ENCODE assay signal across 21 mouse cellular contexts in the genomic region with DNA sequence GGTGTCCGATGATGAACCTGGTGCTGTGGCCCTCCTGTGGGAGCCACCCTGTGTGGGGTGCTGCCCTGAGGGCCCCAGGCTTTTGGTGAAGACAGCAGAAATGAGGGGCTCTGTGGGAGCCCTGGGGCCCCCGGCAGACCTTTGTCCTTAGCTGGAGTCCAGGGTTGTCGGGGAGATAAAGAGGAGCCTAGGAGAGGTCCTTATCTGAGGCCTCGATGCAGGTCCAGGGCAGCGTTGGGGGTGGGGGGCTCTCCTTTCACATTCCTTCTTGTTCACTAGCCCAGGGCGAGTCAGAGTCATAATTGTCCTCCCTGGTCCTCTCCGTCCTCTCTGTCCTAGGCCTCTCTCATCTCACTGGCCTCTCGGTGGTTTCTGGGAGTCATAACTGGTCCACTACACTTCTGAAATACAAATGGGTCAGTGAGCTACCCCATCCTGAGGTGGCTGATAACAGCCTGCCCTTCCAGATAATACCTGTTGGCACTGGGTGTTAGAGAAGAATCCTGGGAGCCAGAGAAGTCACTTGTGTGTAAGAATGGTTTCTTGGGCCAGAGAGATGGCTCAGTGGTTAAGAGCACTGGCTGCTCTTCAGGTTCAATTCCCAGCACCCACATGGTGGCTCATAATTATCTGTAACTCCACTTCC. TPM values are rescaled to one million over a fixed set of nuclear protein-coding genes. Genes with fewer than 3 reads are reported as not detected.
DNase-seq lines count a peak whose midpoint lies in the region; ATAC-seq and TF ChIP-seq lines count a peak whose summit lies in the region.
"Had no signal": no experiment of that assay in that cellular context is flagged by ENCODE, and none has a peak within 500 bp of the region (broad histone marks: within the 10 kb centered on the region; RNA-seq: fewer than 3 reads in every experiment).

No protein-coding gene starts in this region.

- H3K79me2 ChIP-seq in heart, adult 2 months (replicated peaks; ENCODE audit: control insufficient read depth, insufficient read depth, low read length) = no peaks in the 10 kb centered on the region; the same call in 1 of the 2 replicates
- no peaks in the 10 kb centered on the region for H3K79me2 ChIP-seq in MEL (ENCODE audit: control insufficient read depth, insufficient read depth, low read length, poor library complexity)

- no peak for TF ChIP-seq POLR2A in heart, adult 2 months (IDR thresholded peaks at IDR 0.05; ENCODE audit: insufficient read depth, low read depth, low read length)
- no peak for TF ChIP-seq POLR2A in MEL (IDR thresholded peaks at IDR 0.05; ENCODE audit: control insufficient read depth in 1 of 2, insufficient read depth in 1 of 2, low read depth in 1 of 2, low read length in 2 of 2, poor library complexity in 1 of 2)
- TF ChIP-seq POLR2A in kidney, adult 2 months (IDR thresholded peaks at IDR 0.05; ENCODE audit: low read depth, low read length) = no peak

- peaks cover 42% of the 10 kb centered on the region for H3K4me1 ChIP-seq in heart, embryonic 11.5 days (ENCODE audit: control insufficient read depth, insufficient read depth, low read length)
- H3K4me1 ChIP-seq in heart, adult 2 months (ENCODE audit: control insufficient read depth, insufficient read depth, low read length) = peaks cover 18% of the 10 kb centered on the region
- peaks cover 10 to 26% of the 10 kb centered on the region in 2 experiments for H3K4me1 ChIP-seq in MEL (ENCODE audit: control insufficient read depth in 1 of 2, insufficient read depth in 2 of 2, low read length in 2 of 2)
- H3K4me1 ChIP-seq in intestine, postnatal 0 days (replicated peaks; ENCODE audit: control insufficient read depth, insufficient read depth, low read length) = peaks cover 12% of the 10 kb centered on the region; the same call in 1 of the 2 replicates
- H3K4me1 ChIP-seq in liver, postnatal 0 days (ENCODE audit: insufficient read depth) = peaks cover 33% of the 10 kb centered on the region
- peaks cover 8% of the 10 kb centered on the region; the same call in 1 of the 2 replicates for H3K4me1 ChIP-seq in kidney, adult 2 months (ENCODE audit: control insufficient read depth, insufficient read depth, low read length)
- H3K4me1 ChIP-seq: forebrain, embryonic 15.5 days; midbrain, embryonic 12.5 days; neural tube, embryonic 13.5 days had no signal

- no peak overlapping the region for H3K4me3 ChIP-seq in heart, embryonic 11.5 days (ENCODE audit: low read depth, low read length)
- no peak overlapping the region for H3K4me3 ChIP-seq in heart, adult 2 months
- no peak overlapping the region for H3K4me3 ChIP-seq in MEL (ENCODE audit: control insufficient read depth in 1 of 2, insufficient read depth in 1 of 2, low read depth in 2 of 2, low read length in 2 of 2)
- no peak overlapping the region for H3K4me3 ChIP-seq in intestine, postnatal 0 days (ENCODE audit: low read depth, low read length)
- H3K4me3 ChIP-seq in liver, postnatal 0 days (ENCODE audit: low read depth, low read length) = no peak overlapping the region
- no peak overlapping the region for H3K4me3 ChIP-seq in kidney, adult 2 months (ENCODE audit: insufficient read depth, low read depth, low read length)
- H3K4me3 ChIP-seq: forebrain, embryonic 15.5 days; hindbrain, embryonic 10.5 days; left cerebral cortex, adult 2 months; limb, embryonic 10.5 days; midbrain, embryonic 12.5 days; neural tube, embryonic 13.5 days had no signal

- no peak for DNase-seq in heart, adult 2 months
- peak; percentile 52 for DNase-seq in MEL (ENCODE audit: low read depth, low spot score)
- DNase-seq in liver, postnatal 0 days = no peak
- no peak for DNase-seq in kidney, adult 2 months
- no peak for DNase-seq in gastrocnemius, adult 8-10 months (ENCODE audit: low spot score in 2 of 2)
- no peak for DNase-seq in urinary bladder, postnatal 4 days (ENCODE audit: low spot score in 2 of 2)
- DNase-seq: adrenal gland, postnatal 36 days; cerebellum, adult 9-11 months; lung, adult 2 months; lung, postnatal 36 days; right cerebral cortex, postnatal 14 days; thymus, postnatal 14 days had no signal

- ATAC-seq in heart, embryonic 11.5 days (replicated peaks; ENCODE audit: insufficient number of reproducible peaks, low FRiP score, low TSS enrichment) = no peak
- peak; percentile 74 for ATAC-seq in intestine, postnatal 0 days
- no peak for ATAC-seq in liver, postnatal 0 days
- ATAC-seq: forebrain, embryonic 15.5 days; inflammation-experienced regulatory T-cells, adult 6 months had no signal

- intact Hi-C loops in heart, adult 2 months (cut with DNase I) = no loop called here

- peak overlapping the region; percentile 27 for H3K4me2 ChIP-seq in heart, embryonic 11.5 days
- peak overlapping the region; percentile 43; the same call in 1 of the 2 replicates for H3K4me2 ChIP-seq in intestine, postnatal 0 days (replicated peaks; ENCODE audit: low read depth)
- no peak overlapping the region for H3K4me2 ChIP-seq in liver, postnatal 0 days (ENCODE audit: low read depth, low read length)
- H3K4me2 ChIP-seq: forebrain, embryonic 15.5 days; midbrain, embryonic 12.5 days; neural tube, embryonic 13.5 days had no signal

- no peaks in the 10 kb centered on the region for H3K27me3 ChIP-seq in heart, embryonic 11.5 days (ENCODE audit: control insufficient read depth, insufficient read depth, low read length)
- no peaks in the 10 kb centered on the region for H3K27me3 ChIP-seq in heart, adult 2 months (ENCODE audit: control insufficient read depth, insufficient read depth, low read length)
- H3K27me3 ChIP-seq in MEL (ENCODE audit: control insufficient read depth in 1 of 2, insufficient read depth in 2 of 2, low read length in 2 of 2) = no peaks in the 10 kb centered on the region
- no peaks in the 10 kb centered on the region for H3K27me3 ChIP-seq in intestine, postnatal 0 days (replicated peaks; ENCODE audit: control insufficient read depth, insufficient read depth, low read length)
- H3K27me3 ChIP-seq in liver, postnatal 0 days (ENCODE audit: insufficient read depth, low read length) = no peaks in the 10 kb centered on the region
- H3K27me3 ChIP-seq in kidney, adult 2 months (replicated peaks; ENCODE audit: control insufficient read depth, insufficient read depth, low read length) = no peaks in the 10 kb centered on the region
- H3K27me3 ChIP-seq: forebrain, embryonic 15.5 days; neural tube, embryonic 13.5 days had no signal

- TF ChIP-seq RAD21 in MEL (IDR thresholded peaks at IDR 0.05; ENCODE audit: low read depth, low read length) = no peak

- 33% methylated on average over 8 of the region's 8 CpGs for WGBS in heart, embryonic 11.5 days (ENCODE audit: insufficient replicate concordance)
- WGBS in heart, adult 2 months = 58% methylated on average over 8 of the region's 8 CpGs
- WGBS in intestine, postnatal 0 days = 37% methylated on average over 8 of the region's 8 CpGs
- 53% methylated on average over 7 of the region's 8 CpGs for WGBS in liver, postnatal 0 days (ENCODE audit: insufficient replicate concordance)
- 90% methylated on average over 8 of the region's 8 CpGs for WGBS in kidney, adult 2 months

- H3K9me3 ChIP-seq in heart, embryonic 11.5 days (replicated peaks; ENCODE audit: control insufficient read depth, low read length) = no peaks in the 10 kb centered on the region
- no peaks in the 10 kb centered on the region for H3K9me3 ChIP-seq in MEL (replicated peaks; ENCODE audit: insufficient read depth, low read length)
- H3K9me3 ChIP-seq in intestine, postnatal 0 days (ENCODE audit: control insufficient read depth) = no peaks in the 10 kb centered on the region
- H3K9me3 ChIP-seq in liver, postnatal 0 days (ENCODE audit: low read length) = no peaks in the 10 kb centered on the region
- H3K9me3 ChIP-seq: forebrain, embryonic 15.5 days; limb, embryonic 10.5 days; midbrain, embryonic 12.5 days; neural tube, embryonic 13.5 days had no signal

- H3K9ac ChIP-seq in heart, embryonic 11.5 days (ENCODE audit: low read depth, low read length) = peak overlapping the region; percentile 46; the same call in 1 of the 2 replicates
- H3K9ac ChIP-seq in heart, adult 2 months (ENCODE audit: low read depth, low read length) = no peak overlapping the region
- H3K9ac ChIP-seq in MEL (ENCODE audit: control insufficient read depth, low read depth, low read length, poor library complexity, severe bottlenecking) = peak overlapping the region; percentile 42
- H3K9ac ChIP-seq in intestine, postnatal 0 days (ENCODE audit: low read depth, low read length) = no peak overlapping the region
- no peak overlapping the region for H3K9ac ChIP-seq in liver, postnatal 0 days (replicated peaks)
- H3K9ac ChIP-seq: forebrain, embryonic 15.5 days; midbrain, embryonic 12.5 days; neural tube, embryonic 13.5 days had no signal

- no peak for TF ChIP-seq EP300 in heart, adult 2 months (IDR thresholded peaks at IDR 0.05; ENCODE audit: insufficient read depth, low read depth, low read length)
- TF ChIP-seq EP300 in MEL (IDR thresholded peaks at IDR 0.05; ENCODE audit: low read depth in 1 of 2, low read length in 2 of 2) = peak; percentile 48 to 58; a peak in 3 of 4 replicates
- TF ChIP-seq EP300 in liver, postnatal 0 days (IDR thresholded peaks at IDR 0.05; ENCODE audit: low read depth) = no peak

- H3K36me3 ChIP-seq in heart, embryonic 11.5 days (ENCODE audit: control insufficient read depth, insufficient read depth, low read length) = no peaks in the 10 kb centered on the region
- no peaks in the 10 kb centered on the region for H3K36me3 ChIP-seq in heart, adult 2 months (ENCODE audit: control insufficient read depth, insufficient read depth, low read length)
- H3K36me3 ChIP-seq in MEL (ENCODE audit: control insufficient read depth in 1 of 2, insufficient read depth in 2 of 2, low read length in 2 of 2) = peaks cover 0 to 16% of the 10 kb centered on the region in 2 experiments; a peak in 2 of 4 replicates
- H3K36me3 ChIP-seq in intestine, postnatal 0 days (ENCODE audit: control insufficient read depth, insufficient read depth) = no peaks in the 10 kb centered on the region
- H3K36me3 ChIP-seq in liver, postnatal 0 days (replicated peaks; ENCODE audit: insufficient read depth, low read length) = peaks cover 8% of the 10 kb centered on the region; the same call in 1 of the 2 replicates
- H3K36me3 ChIP-seq in kidney, adult 2 months (ENCODE audit: control insufficient read depth, insufficient read depth, low read length) = no peaks in the 10 kb centered on the region; the same call in 1 of the 2 replicates
- H3K36me3 ChIP-seq: forebrain, embryonic 15.5 days; hindbrain, embryonic 10.5 days; limb, embryonic 10.5 days; midbrain, embryonic 12.5 days; neural tube, embryonic 13.5 days had no signal

- peak overlapping the region; percentile 54 for H3K27ac ChIP-seq in heart, embryonic 11.5 days (ENCODE audit: low read depth, low read length)
- H3K27ac ChIP-seq in heart, adult 2 months = no peak overlapping the region
- H3K27ac ChIP-seq in MEL (ENCODE audit: control insufficient read depth, low read depth, low read length) = peak overlapping the region; percentile 72
- peak overlapping the region; percentile 82 for H3K27ac ChIP-seq in intestine, postnatal 0 days (ENCODE audit: low read depth, low read length)
- peak overlapping the region; percentile 56; the same call in 1 of the 2 replicates for H3K27ac ChIP-seq in liver, postnatal 0 days (ENCODE audit: low read depth)
- no peak overlapping the region for H3K27ac ChIP-seq in kidney, adult 2 months (ENCODE audit: insufficient read depth, low read depth, low read length)
- H3K27ac ChIP-seq: forebrain, embryonic 15.5 days; hindbrain, embryonic 10.5 days; limb, embryonic 10.5 days; midbrain, embryonic 12.5 days; neural tube, embryonic 13.5 days had no signal

- TF ChIP-seq CTCF in heart, adult 2 months (IDR thresholded peaks at IDR 0.05) = no peak
- no peak for TF ChIP-seq CTCF in MEL (IDR thresholded peaks at IDR 0.05 in 2 of 3, conservative IDR thresholded peaks at IDR 0.05 in 1 of 3; ENCODE audit: control insufficient read depth in 1 of 3, insufficient read depth in 1 of 3, low read depth in 2 of 3, low read length in 3 of 3, poor library complexity in 1 of 3, severe bottlenecking in 1 of 3)
- TF ChIP-seq CTCF in intestine, postnatal 0 days (IDR thresholded peaks at IDR 0.05; ENCODE audit: low read depth) = no peak
- TF ChIP-seq CTCF in liver, postnatal 0 days (IDR thresholded peaks at IDR 0.05; ENCODE audit: low read depth) = no peak
- no peak for TF ChIP-seq CTCF in kidney, adult 2 months (conservative IDR thresholded peaks at IDR 0.05; ENCODE audit: insufficient read depth, insufficient read length, low read depth, low read length)

RNA-seq across cellular contexts. Expression of a gene that starts 16.4 kb away (rescaled TPM):
- polyA plus RNA-seq in heart, embryonic 11.5 days (2014; fragmentation: Nextera tagmentation; extraction: Ambion mirVana) = 16.3 and 17.0 TPM in 2 replicates
- 10 to 100 TPM; 36.8 to 42.7 TPM for total RNA-seq in heart, adult 2 months (2021)
- polyA plus RNA-seq in heart, adult 2 months (2012; rRNA removed) = 33.5 and 35.1 TPM in 2 replicates
- total RNA-seq in MEL (2012; rRNA removed) = 14.7 and 16.4 TPM in 2 replicates
- polyA plus RNA-seq in MEL (2012; ENCODE audit: insufficient read depth in 1 of 2, insufficient read length in 2 of 2, low read depth in 1 of 2, low replicate concordance in 2 of 2, missing spikeins in 1 of 2) = 10 to 100 TPM in 1 of 2 experiments, not detected in 1; 22.8 TPM
- 30.0 and 34.5 TPM in 2 replicates for polyA plus RNA-seq in intestine, postnatal 0 days (2015; fragmentation: Nextera tagmentation; extraction: Ambion mirVana)
- polyA plus RNA-seq in liver, postnatal 0 days (2015; fragmentation: Nextera tagmentation; extraction: Ambion mirVana) = 5.8 and 7.1 TPM in 2 replicates
- polyA plus RNA-seq in kidney, adult 2 months (2012; rRNA removed) = 35.0 and 36.4 TPM in 2 replicates
- 100 to 1,000 TPM; 102 to 107 (median 103) TPM for total RNA-seq in gastrocnemius, adult 8-10 months (2022)

RNA-seq across cellular contexts. Expression of a gene that starts 26.6 kb away (rescaled TPM):
- 0.15 TPM in 1 of 2 replicates, not detected in the other for polyA plus RNA-seq in heart, embryonic 11.5 days (2014; fragmentation: Nextera tagmentation; extraction: Ambion mirVana)
- not detected for total RNA-seq in heart, adult 2 months (2021)
- polyA plus RNA-seq in heart, adult 2 months (2012; rRNA removed) = 0.59 TPM in 2 replicates
- total RNA-seq in MEL (2012; rRNA removed) = not detected in 2 replicates
- polyA plus RNA-seq in MEL (2012; ENCODE audit: insufficient read depth in 1 of 2, insufficient read length in 2 of 2, low read depth in 1 of 2, low replicate concordance in 2 of 2, missing spikeins in 1 of 2) = not detected
- polyA plus RNA-seq in intestine, postnatal 0 days (2015; fragmentation: Nextera tagmentation; extraction: Ambion mirVana) = 7.4 and 24.6 TPM in 2 replicates
- 0.07 and 0.15 TPM in 2 replicates for polyA plus RNA-seq in liver, postnatal 0 days (2015; fragmentation: Nextera tagmentation; extraction: Ambion mirVana)
- polyA plus RNA-seq in kidney, adult 2 months (2012; rRNA removed) = 0.29 and 1.0 TPM in 2 replicates
- total RNA-seq in gastrocnemius, adult 8-10 months (2022) = not detected
- total RNA-seq: adrenal gland, postnatal 36 days; left cerebral cortex, adult 2 months had no signal
- polyA plus RNA-seq: forebrain, embryonic 15.5 days; hindbrain, embryonic 10.5 days; inflammation-experienced regulatory T-cells, adult 6 months; limb, embryonic 10.5 days; midbrain, embryonic 12.5 days; neural tube, embryonic 13.5 days had no signal

RNA-seq across cellular contexts. Expression of a gene that starts 58.7 kb away (rescaled TPM):
- polyA plus RNA-seq in heart, embryonic 11.5 days (2014; fragmentation: Nextera tagmentation; extraction: Ambion mirVana) = 0.39 TPM in 1 of 2 replicates, not detected in the other
- total RNA-seq in heart, adult 2 months (2021) = 1 to 10 TPM; 3.7 to 3.9 TPM
- 4.0 and 8.3 TPM in 2 replicates for polyA plus RNA-seq in heart, adult 2 months (2012; rRNA removed)
- 0.23 TPM in 1 of 2 replicates, not detected in the other for total RNA-seq in MEL (2012; rRNA removed)
- 1 to 10 TPM in 1 of 2 experiments, not detected in 1; 4.3 TPM for polyA plus RNA-seq in MEL (2012; ENCODE audit: insufficient read depth in 1 of 2, insufficient read length in 2 of 2, low read depth in 1 of 2, low replicate concordance in 2 of 2, missing spikeins in 1 of 2)
- polyA plus RNA-seq in intestine, postnatal 0 days (2015; fragmentation: Nextera tagmentation; extraction: Ambion mirVana) = 0.33 and 0.64 TPM in 2 replicates
- polyA plus RNA-seq in liver, postnatal 0 days (2015; fragmentation: Nextera tagmentation; extraction: Ambion mirVana) = 0.25 TPM in 1 of 2 replicates, not detected in the other
- polyA plus RNA-seq in kidney, adult 2 months (2012; rRNA removed) = 7.0 and 9.0 TPM in 2 replicates
- total RNA-seq in gastrocnemius, adult 8-10 months (2022) = 1 to 10 TPM in 3 of 4 experiments, under 1 TPM in 1; 0.56 to 3.3 (median 2.3) TPM
- polyA plus RNA-seq: inflammation-experienced regulatory T-cells, adult 6 months had no signal

RNA-seq across cellular contexts. Expression of a gene that starts 59.0 kb away (rescaled TPM):
- 0.94 and 1.3 TPM in 2 replicates for polyA plus RNA-seq in heart, embryonic 11.5 days (2014; fragmentation: Nextera tagmentation; extraction: Ambion mirVana)
- total RNA-seq in heart, adult 2 months (2021) = under 1 TPM; 0.78 to 0.89 TPM
- 0.73 and 1.2 TPM in 2 replicates for polyA plus RNA-seq in heart, adult 2 months (2012; rRNA removed)
- 0.56 and 0.81 TPM in 2 replicates for total RNA-seq in MEL (2012; rRNA removed)
- under 1 TPM in 1 of 2 experiments, not detected in 1; 0.71 TPM for polyA plus RNA-seq in MEL (2012; ENCODE audit: insufficient read depth in 1 of 2, insufficient read length in 2 of 2, low read depth in 1 of 2, low replicate concordance in 2 of 2, missing spikeins in 1 of 2)
- polyA plus RNA-seq in intestine, postnatal 0 days (2015; fragmentation: Nextera tagmentation; extraction: Ambion mirVana) = 0.12 TPM in 1 of 2 replicates, not detected in the other
- 0.13 TPM in 1 of 2 replicates, not detected in the other for polyA plus RNA-seq in liver, postnatal 0 days (2015; fragmentation: Nextera tagmentation; extraction: Ambion mirVana)
- 1.1 and 2.1 TPM in 2 replicates for polyA plus RNA-seq in kidney, adult 2 months (2012; rRNA removed)
- total RNA-seq in gastrocnemius, adult 8-10 months (2022) = under 1 TPM in 2 of 4 experiments, not detected in 2; 0.17 to 0.39 TPM
- polyA plus RNA-seq: inflammation-experienced regulatory T-cells, adult 6 months had no signal

Comparison
In these comparisons a context has a peak if more than half of its experiments do, and no peak if none do; other contexts are left out.
1. H3K27ac ChIP-seq: peak in heart, embryonic 11.5 days (single experiment), MEL (single experiment), intestine, postnatal 0 days (single experiment) and liver, postnatal 0 days (single experiment); none in heart, adult 2 months (single experiment) and kidney, adult 2 months (single experiment).
2. H3K9ac ChIP-seq: peak in heart, embryonic 11.5 days (single experiment) and MEL (single experiment); none in heart, adult 2 months (single experiment), intestine, postnatal 0 days (single experiment) and liver, postnatal 0 days (single experiment).